Mouse (Mus musculus): ENCODE results near the gene Fbxo11. TPM values are rescaled to one million over a fixed set of nuclear protein-coding genes. Genes with fewer than 3 reads are reported as not detected.

Fbxo11 gene
- polyA plus RNA-seq, 1 experiment from 2014 or later = 15.3 TPM

DNA sequence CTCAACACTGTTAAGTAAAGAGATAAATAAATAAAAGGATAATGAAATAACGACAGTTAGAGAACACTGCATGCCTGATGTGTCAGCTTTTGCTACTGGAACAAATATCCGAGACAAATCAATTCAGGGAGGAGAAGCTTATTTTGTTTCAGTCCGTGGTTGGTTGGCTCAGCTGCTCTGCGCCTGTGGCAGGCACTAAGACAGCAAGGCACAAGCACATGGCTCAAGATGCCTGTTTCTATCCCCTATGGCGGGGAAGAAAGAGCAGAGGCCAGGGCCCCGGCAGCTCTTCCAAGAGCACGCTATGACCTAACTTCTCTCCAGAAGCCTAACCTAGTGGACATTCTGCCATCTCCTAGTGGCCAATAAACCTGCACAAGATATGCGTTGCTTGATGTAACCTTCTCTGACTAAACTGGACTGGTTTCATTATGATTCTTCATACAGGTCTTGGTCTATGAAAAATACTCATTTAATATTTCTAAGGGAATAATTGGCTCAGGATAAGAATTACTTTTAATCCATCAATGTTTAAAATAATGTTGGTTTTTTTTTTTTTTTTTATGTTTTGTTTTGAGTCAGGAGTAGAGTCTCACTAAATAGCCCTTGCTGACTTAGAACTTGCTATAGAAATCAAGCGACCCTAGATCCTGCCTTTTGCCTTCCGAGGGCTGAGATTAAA, 30.6 kb upstream of the Fbxo11 start:
- Histone ChIP-seq H3K4me3 (no peak overlapping the region), H3K9me3 (no peaks in the 10 kb centered on the region), H3K36me3 (replicated peaks) (no peaks in the 10 kb centered on the region), H3K4me1 (no peaks in the 10 kb centered on the region), H3K27me3 (ENCODE audit: poor library complexity, severe bottlenecking) (no peaks in the 10 kb centered on the region), H3K27ac (no peak overlapping the region)
- DNase-seq (ENCODE audit: extremely low spot score, low spot score) = no peak
- WGBS = 79% methylated on average over 10 of the region's 10 CpGs

DNA sequence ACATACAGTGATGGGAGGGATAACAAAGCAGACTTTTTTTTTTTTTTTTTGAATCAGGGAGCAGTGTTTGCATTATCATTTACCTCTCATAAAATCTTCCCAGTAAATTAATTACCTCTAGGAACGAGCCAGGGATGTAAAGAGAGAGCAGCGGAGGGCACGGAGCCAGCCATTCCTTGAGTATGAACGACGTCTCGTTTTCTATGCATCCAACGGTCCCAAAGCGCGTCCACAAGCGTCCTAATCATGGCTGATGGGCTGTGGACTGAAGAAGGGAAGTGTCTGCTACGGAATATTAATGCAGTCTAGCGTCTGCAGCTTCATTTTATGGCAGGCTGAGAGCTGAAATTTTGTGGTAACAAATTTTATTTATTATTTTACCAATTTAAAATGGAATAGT, 29.2 kb upstream of the Fbxo11 start:
- Histone ChIP-seq H3K4me3 (no peak overlapping the region), H3K36me3 (replicated peaks) (no peaks in the 10 kb centered on the region), H3K27ac (no peak overlapping the region), H3K27me3 (ENCODE audit: poor library complexity, severe bottlenecking) (no peaks in the 10 kb centered on the region), H3K4me1 (no peaks in the 10 kb centered on the region), H3K9me3 (no peaks in the 10 kb centered on the region)
- WGBS = 93% methylated on average over 12 of the region's 12 CpGs
- DNase-seq (ENCODE audit: extremely low spot score, low spot score) = no peak

DNA sequence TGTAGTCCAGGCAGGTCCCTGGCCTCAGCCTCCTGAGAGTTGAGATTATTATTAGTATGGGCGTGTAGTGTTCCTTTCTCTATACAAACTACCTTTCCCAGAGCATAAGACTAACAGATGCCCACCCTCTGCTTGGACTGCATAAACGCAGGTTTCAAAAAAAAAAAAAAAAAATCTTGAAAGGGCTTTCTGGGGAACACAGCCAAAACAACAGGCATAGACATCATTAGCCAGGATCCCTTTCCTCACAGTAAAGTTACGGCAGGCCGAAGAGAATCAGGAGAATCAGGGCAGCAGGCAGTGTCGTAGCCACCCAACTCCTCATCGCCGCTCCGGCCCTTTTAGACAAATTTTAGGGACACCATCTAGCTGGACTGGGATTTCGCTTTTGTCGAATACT, 28.7 kb upstream of the Fbxo11 start:
- Histone ChIP-seq H3K4me1 (no peaks in the 10 kb centered on the region), H3K9me3 (no peaks in the 10 kb centered on the region), H3K27ac (no peak overlapping the region), H3K4me3 (no peak overlapping the region), H3K27me3 (ENCODE audit: poor library complexity, severe bottlenecking) (no peaks in the 10 kb centered on the region), H3K36me3 (replicated peaks) (no peaks in the 10 kb centered on the region)
- DNase-seq (ENCODE audit: extremely low spot score, low spot score) = no peak
- WGBS = 91% methylated on average over 10 of the region's 10 CpGs

DNA sequence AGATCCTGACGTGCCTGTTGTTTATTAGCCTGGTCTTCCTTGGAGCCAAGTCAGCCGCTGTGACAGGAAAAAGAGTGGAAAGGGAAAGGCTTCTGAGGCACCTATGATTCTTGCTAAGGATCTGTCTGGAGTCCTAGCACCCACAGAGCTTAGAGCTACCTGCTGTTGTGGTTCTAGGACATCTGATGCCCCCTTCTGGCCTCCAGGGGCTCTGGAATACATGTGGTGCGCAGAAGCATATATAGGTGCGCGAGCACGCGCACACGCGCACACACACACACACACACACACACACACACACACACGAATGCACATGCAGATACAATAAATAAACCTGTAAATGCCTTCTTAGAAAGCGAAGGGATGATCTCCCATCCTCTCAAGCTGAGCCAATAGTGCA, 20.9 kb upstream of the Fbxo11 start:
- Histone ChIP-seq H3K4me3 (no peak overlapping the region), H3K36me3 (replicated peaks) (no peaks in the 10 kb centered on the region), H3K9me3 (no peaks in the 10 kb centered on the region), H3K27me3 (ENCODE audit: poor library complexity, severe bottlenecking) (no peaks in the 10 kb centered on the region), H3K27ac (no peak overlapping the region), H3K4me1 (no peaks in the 10 kb centered on the region)
- 92% methylated on average over 11 of the region's 11 CpGs for WGBS
- no peak for DNase-seq (ENCODE audit: extremely low spot score, low spot score)

DNA sequence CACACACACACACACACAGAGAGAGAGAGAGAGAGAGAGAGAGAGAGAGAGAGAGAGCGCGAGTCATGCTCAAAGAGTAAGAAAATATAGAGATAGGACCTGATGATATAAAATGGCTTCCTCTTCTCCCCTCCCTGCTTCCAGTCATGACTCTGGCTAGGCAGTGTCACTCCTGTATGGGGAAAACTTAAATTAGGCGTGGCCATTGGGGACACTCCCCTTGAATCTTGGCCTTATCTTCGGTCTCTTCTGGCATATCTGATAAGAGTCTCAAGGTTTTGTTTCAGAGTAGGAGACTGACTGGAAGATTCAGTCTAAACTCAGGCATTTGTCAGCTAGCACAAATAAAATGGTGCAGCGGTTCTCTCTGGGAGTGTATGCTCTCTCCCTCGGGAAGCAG, 16.4 kb upstream of the Fbxo11 start:
- Histone ChIP-seq H3K4me3 (no peak overlapping the region), H3K27ac (no peak overlapping the region), H3K4me1 (no peaks in the 10 kb centered on the region), H3K36me3 (replicated peaks) (no peaks in the 10 kb centered on the region), H3K27me3 (ENCODE audit: poor library complexity, severe bottlenecking) (no peaks in the 10 kb centered on the region), H3K9me3 (no peaks in the 10 kb centered on the region)
- no peak for DNase-seq (ENCODE audit: extremely low spot score, low spot score)
- 93% methylated on average over 6 of the region's 6 CpGs for WGBS

DNA sequence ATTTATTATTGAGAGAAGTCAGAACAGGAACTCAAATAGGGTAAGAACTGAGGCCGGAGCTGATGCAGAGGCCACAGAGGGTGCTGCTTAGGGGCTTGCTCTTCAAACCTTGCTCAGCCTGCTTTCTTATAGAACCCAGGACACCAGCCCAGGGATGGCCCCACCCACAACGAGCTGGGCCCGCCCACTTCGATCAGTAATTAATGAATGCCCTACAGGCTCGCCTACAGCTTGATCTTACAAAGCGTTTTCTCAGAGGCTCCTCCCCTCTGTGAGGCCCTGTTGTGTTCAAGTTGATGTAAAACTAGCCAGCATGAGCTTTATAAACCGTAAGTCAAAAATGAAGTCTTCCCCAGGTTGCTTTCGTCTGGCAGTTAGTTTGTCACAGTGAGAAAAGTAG, 14.7 kb upstream of the Fbxo11 start:
- 92% methylated on average over 8 of the region's 8 CpGs for WGBS
- H3K4me1 ChIP-seq = no peaks in the 10 kb centered on the region
- no peak overlapping the region for H3K4me3 ChIP-seq
- H3K27ac ChIP-seq = no peak overlapping the region
- H3K27me3 ChIP-seq (ENCODE audit: poor library complexity, severe bottlenecking) = no peaks in the 10 kb centered on the region
- H3K36me3 ChIP-seq (replicated peaks) = no peaks in the 10 kb centered on the region
- H3K9me3 ChIP-seq = no peaks in the 10 kb centered on the region
- DNase-seq (ENCODE audit: extremely low spot score, low spot score) = no peak

DNA sequence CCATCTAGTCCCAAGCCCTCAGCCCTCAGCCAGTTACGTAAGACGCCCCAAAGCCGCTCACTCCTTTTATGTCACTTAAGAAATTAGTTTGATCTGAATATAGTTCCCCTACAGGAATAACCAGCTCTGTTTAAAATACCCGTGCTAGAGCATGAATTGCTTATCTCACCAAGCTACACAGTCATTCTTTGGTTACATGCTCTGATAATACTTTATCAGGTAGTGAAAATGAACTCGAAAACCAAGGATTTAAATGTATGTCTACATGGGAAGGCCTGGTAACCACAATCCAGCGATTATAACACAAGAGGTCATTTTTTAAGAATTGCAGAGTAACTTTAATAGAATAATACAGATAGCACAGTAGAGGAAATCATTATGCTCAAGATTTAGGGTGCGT, 7.0 kb upstream of the Fbxo11 start:
- WGBS = 92% methylated on average over 7 of the region's 7 CpGs
- H3K27ac ChIP-seq = no peak overlapping the region
- no peaks in the 10 kb centered on the region for H3K36me3 ChIP-seq (replicated peaks)
- H3K4me3 ChIP-seq = no peak overlapping the region
- H3K4me1 ChIP-seq = no peaks in the 10 kb centered on the region
- no peak for DNase-seq (ENCODE audit: extremely low spot score, low spot score)
- no peaks in the 10 kb centered on the region for H3K9me3 ChIP-seq
- no peaks in the 10 kb centered on the region for H3K27me3 ChIP-seq (ENCODE audit: poor library complexity, severe bottlenecking)

DNA sequence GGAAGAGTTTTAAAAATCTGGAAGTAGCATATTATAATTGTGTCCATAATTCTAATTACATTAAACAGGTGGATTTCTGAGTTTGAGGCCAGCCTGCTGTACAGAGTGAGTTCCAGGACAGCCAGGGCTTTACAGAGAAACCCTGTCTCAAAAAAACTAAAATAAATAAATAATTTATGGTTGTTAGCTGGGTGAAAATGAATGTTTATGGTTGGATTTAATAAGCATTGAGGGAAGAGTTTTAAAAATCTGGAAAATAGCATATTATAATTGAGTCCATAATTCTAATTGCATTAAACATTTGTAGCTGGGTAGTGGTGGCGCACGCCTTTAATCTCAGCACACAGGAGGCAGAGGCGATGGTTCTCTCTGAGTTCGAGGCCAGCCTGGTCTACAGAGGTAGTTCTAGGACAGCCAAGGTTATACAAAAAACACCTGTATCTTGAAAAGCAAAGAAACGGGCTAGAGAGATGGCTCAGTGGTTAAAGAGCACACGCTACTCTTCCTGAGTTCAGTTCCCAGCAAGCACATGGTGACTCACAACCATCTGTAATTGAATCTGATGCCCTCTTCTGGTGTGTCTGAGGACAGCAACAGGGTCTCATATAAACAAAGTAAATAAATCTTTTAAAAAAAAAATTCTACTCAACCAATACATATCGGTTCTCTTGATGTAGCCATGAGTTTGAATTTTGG, 3.1 kb upstream of the Fbxo11 start:
- WGBS = 97% methylated on average over 7 of the region's 7 CpGs
- peaks cover 12% of the 10 kb centered on the region for H3K4me1 ChIP-seq
- no peaks in the 10 kb centered on the region for H3K27me3 ChIP-seq (ENCODE audit: poor library complexity, severe bottlenecking)
- H3K36me3 ChIP-seq (replicated peaks) = no peaks in the 10 kb centered on the region
- no peak overlapping the region for H3K4me3 ChIP-seq
- no peaks in the 10 kb centered on the region for H3K9me3 ChIP-seq
- DNase-seq (ENCODE audit: extremely low spot score, low spot score) = no peak
- no peak overlapping the region for H3K27ac ChIP-seq

DNA sequence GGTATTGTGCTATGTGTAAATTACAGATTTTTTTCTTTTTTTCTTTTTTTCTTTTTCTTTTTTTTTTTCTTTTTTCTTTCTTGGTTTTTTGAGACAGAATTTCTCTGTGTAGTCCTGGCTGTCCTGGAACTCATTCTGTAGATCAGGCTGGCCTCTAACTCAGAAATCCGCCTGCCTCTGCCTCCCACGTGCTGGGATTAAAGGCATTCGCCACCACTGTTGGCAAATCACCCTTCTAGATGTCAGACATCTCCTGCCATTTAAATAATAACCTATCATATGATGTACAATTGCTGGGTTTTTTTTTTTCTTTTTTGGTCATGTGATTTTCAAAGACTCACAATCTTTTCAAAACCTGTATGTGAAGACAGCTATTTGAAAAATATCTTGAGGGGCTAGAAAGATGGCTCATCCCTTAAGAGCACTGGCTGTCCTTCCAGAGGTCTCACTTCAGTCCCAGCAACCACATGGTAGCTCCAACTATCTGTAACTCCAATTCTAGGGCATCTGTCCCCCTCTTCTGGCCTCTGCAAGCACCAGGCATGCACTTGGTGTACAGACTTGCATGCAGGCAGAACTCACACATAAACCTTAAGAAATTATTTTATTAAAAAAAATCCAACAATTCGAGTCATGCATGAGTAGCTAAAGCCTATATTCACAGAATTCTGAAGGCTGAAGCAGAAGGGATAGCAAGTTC, 2.3 kb upstream of the Fbxo11 start:
- Histone ChIP-seq H3K4me1 (peaks cover 20% of the 10 kb centered on the region), H3K9me3 (no peaks in the 10 kb centered on the region), H3K4me3 (peak overlapping the region; percentile 97), H3K27ac (peak overlapping the region; percentile 100; the same call in 1 of the 2 replicates), H3K27me3 (ENCODE audit: poor library complexity, severe bottlenecking) (no peaks in the 10 kb centered on the region), H3K36me3 (replicated peaks) (no peaks in the 10 kb centered on the region)
- no peak for DNase-seq (ENCODE audit: extremely low spot score, low spot score)
- 79% methylated on average over 4 of the region's 4 CpGs for WGBS

DNA sequence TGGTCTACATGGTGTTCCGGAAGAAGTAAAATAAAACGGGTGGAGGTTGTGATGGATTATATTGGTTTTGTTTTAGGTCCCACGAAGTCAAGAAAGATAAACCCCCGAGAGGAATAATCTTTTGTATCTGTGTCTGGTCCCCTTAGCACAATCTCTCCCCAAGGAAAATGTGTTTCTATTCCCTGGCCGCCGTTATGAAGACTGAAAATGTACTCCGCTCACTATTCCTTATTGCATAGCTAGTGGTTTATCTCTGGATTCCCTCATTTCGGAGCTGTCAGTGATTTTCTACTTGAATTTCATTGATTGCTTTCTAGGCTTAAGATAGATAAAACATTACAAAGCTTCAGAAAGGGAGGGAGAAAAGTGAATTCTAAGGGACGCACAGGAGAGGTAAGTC, 1.7 kb upstream of the Fbxo11 start:
- WGBS = 18% methylated on average over 9 of the region's 9 CpGs
- Histone ChIP-seq H3K36me3 (replicated peaks) (no peaks in the 10 kb centered on the region), H3K4me1 (peaks cover 24% of the 10 kb centered on the region), H3K27ac (peak overlapping the region; percentile 100), H3K27me3 (ENCODE audit: poor library complexity, severe bottlenecking) (no peaks in the 10 kb centered on the region), H3K4me3 (peak overlapping the region; percentile 97), H3K9me3 (no peaks in the 10 kb centered on the region)
- no peak for DNase-seq (ENCODE audit: extremely low spot score, low spot score)

DNA sequence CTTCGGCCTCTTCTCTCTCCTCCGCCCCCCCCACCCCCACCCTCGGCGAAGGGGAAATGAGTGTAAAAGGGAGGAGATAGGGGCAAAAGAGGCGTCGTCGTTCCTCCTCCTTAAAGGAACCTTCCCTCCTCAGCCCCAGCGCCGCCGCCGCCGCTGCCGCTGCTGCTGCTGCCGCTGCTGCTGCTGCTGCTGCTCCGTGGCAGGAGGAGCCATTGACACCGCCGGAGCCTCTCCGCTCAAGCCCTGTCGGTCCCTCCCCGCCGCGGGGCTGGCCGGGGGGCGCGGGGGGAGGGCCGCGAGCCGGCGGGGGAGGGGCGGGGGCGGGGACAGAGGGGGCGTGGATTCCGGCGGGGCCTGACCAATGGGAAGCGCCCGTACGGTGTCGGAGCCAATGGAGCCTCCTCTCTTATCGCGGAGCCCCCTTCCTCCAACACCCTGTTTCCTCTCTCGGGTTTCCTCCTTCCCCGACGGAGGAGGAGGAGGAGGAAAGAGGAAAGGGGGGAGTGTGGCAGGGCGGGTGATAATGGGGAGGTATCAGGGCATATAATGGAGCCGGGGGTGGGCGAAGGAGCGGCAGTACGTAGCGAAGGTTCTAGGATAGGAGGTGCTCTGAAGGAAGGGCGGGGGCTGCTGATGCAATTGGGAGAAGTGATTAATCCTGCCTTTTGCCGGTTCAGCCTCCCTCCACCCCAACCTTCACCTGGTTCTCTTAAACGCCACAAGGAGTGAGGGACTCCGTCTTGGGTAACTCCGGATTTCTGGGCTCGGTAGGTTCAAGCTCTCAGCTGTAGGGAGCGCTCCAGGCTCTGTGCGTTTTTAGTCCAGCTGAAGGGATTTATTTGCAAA, 933 bp upstream of the Fbxo11 start:
- Histone ChIP-seq H3K27ac (peak overlapping the region; percentile 100), H3K4me1 (peaks cover 24% of the 10 kb centered on the region), H3K27me3 (ENCODE audit: poor library complexity, severe bottlenecking) (no peaks in the 10 kb centered on the region), H3K4me3 (peak overlapping the region; percentile 97), H3K36me3 (replicated peaks) (no peaks in the 10 kb centered on the region), H3K9me3 (no peaks in the 10 kb centered on the region)
- under 1% methylated on average over 51 of the region's 57 CpGs for WGBS
- DNase-seq (ENCODE audit: extremely low spot score, low spot score) = peak; percentile 92

DNA sequence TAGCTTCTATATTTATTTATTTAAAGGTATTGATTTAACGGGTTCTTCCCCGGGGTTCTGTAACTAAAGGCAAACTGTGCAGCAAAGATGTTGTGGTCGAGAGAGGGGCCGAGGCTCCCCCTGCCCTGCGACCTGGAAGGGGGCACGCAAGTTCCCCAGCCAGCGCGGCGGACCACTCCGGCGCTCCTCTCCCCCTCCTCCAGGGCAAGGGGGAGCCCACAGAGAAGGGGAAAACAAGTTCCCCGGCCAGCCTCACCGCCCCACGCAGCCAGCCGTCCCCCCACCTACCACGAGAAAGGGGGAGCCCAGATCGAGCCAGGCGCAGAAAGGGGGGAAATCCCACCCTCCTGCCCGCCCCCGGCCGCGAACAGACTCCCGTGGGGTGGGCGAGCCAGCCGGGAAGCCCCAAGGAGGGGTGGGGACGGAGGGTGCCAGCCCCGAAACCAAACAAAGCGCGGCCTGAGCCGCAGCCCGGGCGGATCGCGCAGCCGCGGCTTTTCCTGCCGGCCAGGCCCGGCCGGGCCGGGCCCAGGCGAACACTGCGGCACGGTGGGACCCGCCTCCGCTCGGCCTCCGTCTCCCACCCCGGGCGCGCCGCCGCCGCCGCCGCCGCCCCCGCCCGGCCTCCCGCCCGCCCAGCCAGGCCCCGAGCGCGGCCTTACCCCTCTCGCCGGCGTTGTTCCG, 602 bp downstream of the Fbxo11 start:
- peak overlapping the region; percentile 100 for H3K27ac ChIP-seq
- H3K4me3 ChIP-seq = peak overlapping the region; percentile 97
- peaks cover 6% of the 10 kb centered on the region for H3K36me3 ChIP-seq (replicated peaks)
- no peaks in the 10 kb centered on the region for H3K27me3 ChIP-seq (ENCODE audit: poor library complexity, severe bottlenecking)
- H3K9me3 ChIP-seq = no peaks in the 10 kb centered on the region
- DNase-seq (ENCODE audit: extremely low spot score, low spot score) = peak; percentile 59
- H3K4me1 ChIP-seq = peaks cover 24% of the 10 kb centered on the region
- under 1% methylated on average over 59 of the region's 67 CpGs for WGBS

Data from forebrain, embryonic 10.5 days (tissue).